In genomic region chr13:60695186-60695980, GRCm38 (mm10) we compare ENCODE assay signal across 17 mouse cellular contexts.
A peak's percentile ranks its signal among the peaks of the same experiment; 100 is the strongest.
DNase-seq lines count a peak whose midpoint lies in the region; ATAC-seq and TF ChIP-seq lines count a peak whose summit lies in the region.
"Had no signal": no experiment of that assay in that cellular context is flagged by ENCODE, and none has a peak within 500 bp of the region (broad histone marks: within the 10 kb centered on the region; RNA-seq: fewer than 3 reads in every experiment).

No protein-coding gene starts in this region.

- 69% methylated on average over 10 of the region's 10 CpGs for WGBS in lung, embryonic 16.5 days
- WGBS in lung, adult 2 months = 52% methylated on average over 10 of the region's 10 CpGs
- 57% methylated on average over 10 of the region's 10 CpGs for WGBS in limb, embryonic 14.5 days

- no peak overlapping the region for H3K4me2 ChIP-seq in lung, embryonic 16.5 days (ENCODE audit: low read depth, low read length)
- H3K4me2 ChIP-seq in limb, embryonic 14.5 days (replicated peaks; ENCODE audit: low read depth, low read length, severe bottlenecking) = no peak overlapping the region
- H3K4me2 ChIP-seq: liver, embryonic 11.5 days; midbrain, embryonic 13.5 days had no signal

- TF ChIP-seq POLR2A in lung, adult 2 months (IDR thresholded peaks at IDR 0.05; ENCODE audit: borderline replicate concordance, extremely low read depth, low read depth, low read length) = no peak
- no peak for TF ChIP-seq POLR2A in limb, embryonic 14.5 days (IDR thresholded peaks at IDR 0.05; ENCODE audit: borderline replicate concordance, extremely low read depth, insufficient read depth, insufficient read length)

- no peak overlapping the region for H3K9ac ChIP-seq in lung, embryonic 16.5 days (ENCODE audit: low read length)
- no peak overlapping the region for H3K9ac ChIP-seq in limb, embryonic 14.5 days (ENCODE audit: low read depth, low read length, severe bottlenecking)
- H3K9ac ChIP-seq: midbrain, embryonic 13.5 days had no signal

- no peaks in the 10 kb centered on the region for H3K9me3 ChIP-seq in lung, embryonic 16.5 days (ENCODE audit: control insufficient read depth, low read length)
- no peaks in the 10 kb centered on the region for H3K9me3 ChIP-seq in limb, embryonic 14.5 days (ENCODE audit: control insufficient read depth, low read length)

- no peak overlapping the region for H3K27ac ChIP-seq in gastrocnemius, adult 2 months
- H3K27ac ChIP-seq in lung, embryonic 16.5 days (ENCODE audit: low read length) = 0 out of 2 replicates have a peak overlapping the region, but pooled peaks have one; percentile 5
- H3K27ac ChIP-seq in limb, embryonic 14.5 days (replicated peaks; ENCODE audit: low read depth, low read length) = 0 out of 2 replicates have a peak overlapping the region, but pooled peaks have one; percentile 14
- H3K27ac ChIP-seq: left cerebral cortex, adult 2 months; midbrain, embryonic 13.5 days had no signal

- intact Hi-C loops in gastrocnemius, adult 2 months (cut with DNase I) = no loop called here
- intact Hi-C loops in gastrocnemius, postnatal 36 days (cut with DNase I) = no loop called here

- H3K36me3 ChIP-seq in lung, embryonic 16.5 days (ENCODE audit: control insufficient read depth, insufficient read depth, low read length) = no peaks in the 10 kb centered on the region
- H3K36me3 ChIP-seq in limb, embryonic 14.5 days (ENCODE audit: control insufficient read depth, insufficient read depth, low read length) = no peaks in the 10 kb centered on the region

- peaks cover 8% of the 10 kb centered on the region; the same call in 1 of the 2 replicates for H3K4me1 ChIP-seq in lung, embryonic 16.5 days (replicated peaks; ENCODE audit: control insufficient read depth, insufficient read depth, low read length)
- peaks cover 5% of the 10 kb centered on the region; the same call in 1 of the 2 replicates for H3K4me1 ChIP-seq in lung, adult 2 months (ENCODE audit: control insufficient read depth, insufficient read depth, low read length)
- H3K4me1 ChIP-seq in limb, embryonic 14.5 days (ENCODE audit: control insufficient read depth, insufficient read depth, low read length) = peaks cover 24% of the 10 kb centered on the region
- H3K4me1 ChIP-seq: midbrain, embryonic 13.5 days had no signal

- H3K27me3 ChIP-seq in lung, embryonic 16.5 days (ENCODE audit: control insufficient read depth, insufficient read depth, low read depth, low read length) = no peaks in the 10 kb centered on the region
- H3K27me3 ChIP-seq in limb, embryonic 14.5 days (ENCODE audit: control insufficient read depth, insufficient read depth, low read length) = no peaks in the 10 kb centered on the region
- H3K27me3 ChIP-seq: midbrain, embryonic 13.5 days had no signal

- DNase-seq in gastrocnemius, adult 2 months = peak; percentile 8
- DNase-seq in gastrocnemius, postnatal 36 days = no peak
- no peak for DNase-seq in lung, adult 2 months
- peak; percentile 36 for DNase-seq in limb, embryonic 14.5 days (ENCODE audit: low spot score)
- no peak for DNase-seq in right cerebral cortex, postnatal 14 days
- DNase-seq in left cerebral cortex, adult 11 months (ENCODE audit: low spot score) = no peak
- DNase-seq: adrenal gland, adult 2 months; B cell, adult 2 months; cerebellum, adult 9-10 months; kidney, adult 11 months; kidney, postnatal 4 days; lung, postnatal 10 days; thymus, postnatal 4 days had no signal

- no peak overlapping the region for H3K4me3 ChIP-seq in gastrocnemius, adult 2 months
- H3K4me3 ChIP-seq in lung, embryonic 16.5 days (ENCODE audit: low read length) = no peak overlapping the region
- no peak overlapping the region for H3K4me3 ChIP-seq in lung, adult 2 months (replicated peaks; ENCODE audit: extremely low read depth, low read depth, low read length)
- no peak overlapping the region for H3K4me3 ChIP-seq in limb, embryonic 14.5 days (replicated peaks; ENCODE audit: low read length)
- H3K4me3 ChIP-seq: left cerebral cortex, adult 2 months; midbrain, embryonic 13.5 days had no signal

- no peak for ATAC-seq in lung, embryonic 16.5 days (ENCODE audit: low read depth)
- ATAC-seq in limb, embryonic 14.5 days (ENCODE audit: low FRiP score, low read depth) = peak; percentile 26; the same call in 1 of the 2 replicates
- ATAC-seq: midbrain, embryonic 13.5 days had no signal

- no peak for TF ChIP-seq CTCF in gastrocnemius, adult 2 months (IDR thresholded peaks at IDR 0.05)
- TF ChIP-seq CTCF in lung, adult 2 months (IDR thresholded peaks at IDR 0.05; ENCODE audit: insufficient read depth, low read length) = no peak

Comparison
In these comparisons a context has a peak if more than half of its experiments do, and no peak if none do; other contexts are left out.
1. DNase-seq: peak in gastrocnemius, adult 2 months (single experiment) and limb, embryonic 14.5 days (single experiment); none in gastrocnemius, postnatal 36 days (0 of 2), lung, adult 2 months (single experiment), right cerebral cortex, postnatal 14 days (single experiment) and left cerebral cortex, adult 11 months (single experiment).